Mouse (Mus musculus) liver, postnatal 0 days (tissue): ENCODE measurements at regions not wholly inside any gene's neighbourhood (a gene's known extent, or its start where the extent isn't known, plus 50 kb on each side); places are given as distances from the start of the nearest gene placed in this dataset.
A peak's percentile ranks its signal among the peaks of the same experiment; 100 is the strongest.

Experiments
- ATAC-seq: fragments of 200-750 bp; cut with Nextera tagmentation; 2 replicates; pipeline ENCODE4 v1.8.0; 2017; ENCODE audit warnings: mild to moderate bottlenecking, moderate library complexity
- DNase-seq: peaks from one replicate; pipeline ENCODE4 v3.0.0-alpha.2; 2016
- H3K27ac ChIP-seq: fragments of 300-500 bp; sonication (generic); 2 replicates; pipeline ENCODE4 v1.5.1; 2014; ENCODE audit warnings: antibody characterized with exemption, moderate library complexity, mild to moderate bottlenecking, low read depth
- H3K27me3 ChIP-seq: fragments of 300-500 bp; sonication (generic); 2 replicates; pipeline ENCODE4 v1.6.1; 2014; ENCODE audit warnings: low read length, control low read depth, mixed read lengths; ENCODE audit not compliant: insufficient read depth
- H3K36me3 ChIP-seq: fragments of 300-500 bp; sonication (generic); replicated peaks from 2 replicates; pipeline ENCODE4 v1.6.1; 2014; ENCODE audit warnings: mild to moderate bottlenecking, control low read depth, low read length, moderate library complexity, mixed read lengths; ENCODE audit not compliant: insufficient read depth
- H3K4me1 ChIP-seq: fragments of 300-500 bp; sonication (generic); 2 replicates; pipeline ENCODE4 v1.6.1; 2014; ENCODE audit warnings: antibody characterized with exemption, mild to moderate bottlenecking, control low read depth; ENCODE audit not compliant: insufficient read depth
- H3K4me2 ChIP-seq: fragments of 300-500 bp; sonication (generic); 2 replicates; pipeline ENCODE4 v1.6.1; 2014; ENCODE audit warnings: low read depth, mild to moderate bottlenecking, low read length, moderate library complexity, mixed read lengths
- H3K4me3 ChIP-seq: fragments of 300-500 bp; sonication (generic); 2 replicates; pipeline ENCODE4 v1.5.1; 2014; ENCODE audit warnings: low read depth, low read length
- H3K9ac ChIP-seq: fragments of 300-500 bp; sonication (generic); replicated peaks from 2 replicates; pipeline ENCODE4 v1.6.1; 2014; ENCODE audit warnings: mild to moderate bottlenecking, moderate library complexity
- H3K9me3 ChIP-seq: fragments of 300-500 bp; sonication (generic); 2 replicates; pipeline ENCODE4 v1.6.1; 2016; ENCODE audit warnings: mild to moderate bottlenecking, control low read depth, low read length, mixed read lengths
- CTCF ChIP-seq: sonication (generic); IDR thresholded peaks from 2 replicates; pipeline ENCODE4 v1.5.1; 2016; ENCODE audit warnings: antibody characterized with exemption, low read depth
- EP300 ChIP-seq: IDR thresholded peaks from 2 replicates; pipeline ENCODE4 v1.6.1; 2016; ENCODE audit warnings: antibody characterized with exemption, low read depth, mild to moderate bottlenecking
- whole genome bisulfite sequencing: fragments of 180-500 bp; shearing (Covaris S2); extraction: QIAGEN DNeasy Blood & Tissue Kit; methylation state at CpG from one replicate; pipeline ENCODE4 v1.1.7; 2014; ENCODE audit not compliant: insufficient replicate concordance; 5-methylcytosine and 5-hydroxymethylcytosine counted together

DNA sequence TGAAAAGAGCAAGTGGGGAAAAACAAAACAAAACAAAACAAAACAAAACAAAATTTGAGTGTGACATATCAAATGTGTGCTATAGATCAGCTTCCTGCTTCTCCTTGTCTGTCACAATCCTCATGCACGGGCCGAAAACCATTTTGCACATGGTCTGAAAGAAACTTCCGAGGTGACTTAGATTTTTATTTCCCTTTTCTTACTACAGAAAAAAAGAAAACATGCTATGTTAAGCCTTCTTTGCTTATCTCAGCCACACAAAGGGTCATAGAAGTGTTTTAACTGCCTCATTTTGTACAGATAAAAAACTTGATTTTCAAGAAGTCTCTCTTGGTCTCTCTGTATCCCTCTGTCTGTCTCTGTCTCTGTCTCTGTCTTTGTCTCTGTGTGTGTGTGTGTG, 654.2 kb downstream of the Trim52 start:
- Histone ChIP-seq H3K27ac (no peak overlapping the region), H3K27me3 (no peaks in the 10 kb centered on the region), H3K36me3 (no peaks in the 10 kb centered on the region), H3K4me2 (no peak overlapping the region), H3K9ac (no peak overlapping the region), H3K9me3 (no peaks in the 10 kb centered on the region), H3K4me3 (no peak overlapping the region), H3K4me1 (no peaks in the 10 kb centered on the region)
- WGBS = 64% methylated on average over 3 of the region's 3 CpGs
- TF ChIP-seq CTCF = no peak
- ATAC-seq (no peak), DNase-seq (no peak)

DNA sequence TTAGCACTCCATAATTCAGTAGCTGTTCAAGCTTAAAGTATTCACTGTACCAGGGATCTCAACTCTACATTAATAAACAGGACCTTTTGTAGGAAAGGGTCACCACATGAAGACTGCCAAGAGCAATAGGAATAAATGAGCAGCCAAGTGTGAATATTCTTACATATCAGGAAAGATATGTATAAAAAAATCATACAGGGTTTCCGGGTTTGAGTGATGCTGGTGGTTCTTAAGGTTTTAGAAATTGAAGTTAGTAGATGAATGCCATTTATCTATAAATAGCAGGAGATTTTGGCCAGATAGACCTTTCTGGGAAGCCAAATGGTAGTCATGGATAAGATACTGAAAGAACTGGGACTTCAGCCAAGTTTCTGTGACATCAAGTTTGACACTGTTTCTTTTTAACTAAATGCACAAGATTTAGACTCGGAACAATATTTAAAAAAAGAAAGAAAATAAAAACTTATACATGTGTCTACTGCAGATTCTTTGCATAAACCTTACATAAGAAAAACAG, 657.1 kb downstream of the Trim52 start:
- Histone ChIP-seq H3K9me3 (no peaks in the 10 kb centered on the region), H3K9ac (no peak overlapping the region), H3K4me2 (no peak overlapping the region), H3K4me3 (no peak overlapping the region), H3K36me3 (no peaks in the 10 kb centered on the region), H3K27ac (no peak overlapping the region), H3K4me1 (no peaks in the 10 kb centered on the region), H3K27me3 (no peaks in the 10 kb centered on the region)
- ATAC-seq = no peak
- no peak for TF ChIP-seq CTCF
- TF ChIP-seq EP300 = no peak
- DNase-seq = no peak
- WGBS = 62% methylated on average over 2 of the region's 2 CpGs

- TF ChIP-seq EP300 (no peak), CTCF (peak; percentile 14; the same call in 1 of the 2 replicates)
- ATAC-seq (no peak), DNase-seq (no peak)
- Histone ChIP-seq H3K4me2 (no peak overlapping the region), H3K4me3 (no peak overlapping the region), H3K27me3 (no peaks in the 10 kb centered on the region), H3K4me1 (no peaks in the 10 kb centered on the region), H3K36me3 (no peaks in the 10 kb centered on the region), H3K9ac (no peak overlapping the region), H3K9me3 (no peaks in the 10 kb centered on the region), H3K27ac (no peak overlapping the region)
- WGBS = 66% methylated on average over 8 of the region's 8 CpGs
These were observed 660.0 kb downstream of the Trim52 start for GRCm38 (mm10) chr14:106765884-106766467.
